ENCODE assay signal across 8 mouse cellular contexts in the genomic region with DNA sequence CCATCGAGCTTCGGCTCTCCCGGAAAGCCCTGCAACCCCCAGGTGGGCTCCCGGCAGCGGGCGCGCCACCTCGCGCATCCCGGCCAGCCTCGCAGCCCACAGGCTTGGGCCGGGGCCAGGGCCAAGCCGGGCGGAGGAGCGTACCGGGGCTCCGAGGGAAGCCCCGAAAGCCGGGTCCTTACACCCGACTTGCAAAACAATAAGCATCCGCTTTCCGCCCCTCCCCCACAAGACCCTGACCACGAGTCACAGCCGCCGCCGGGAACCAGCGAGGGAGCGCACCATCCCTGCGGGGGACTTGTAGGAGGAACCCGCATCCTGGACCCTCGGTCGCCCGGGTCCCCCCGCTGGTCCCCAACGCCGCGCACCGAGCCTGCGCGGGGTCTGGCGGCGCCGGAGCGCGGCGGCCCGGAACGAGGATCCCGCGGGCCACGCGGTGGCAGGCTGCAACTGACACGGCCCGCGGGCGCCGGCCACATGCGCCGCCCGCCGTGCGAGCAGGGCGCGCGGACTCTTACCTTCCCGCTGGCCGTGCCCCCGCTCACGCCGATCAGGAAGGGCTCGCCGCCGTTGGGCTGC. TPM values are rescaled to one million over a fixed set of nuclear protein-coding genes. Genes with fewer than 3 reads are reported as not detected.
DNase-seq lines count a peak whose midpoint lies in the region; ATAC-seq and TF ChIP-seq lines count a peak whose summit lies in the region.

No protein-coding gene starts in this region.

- H3K4me2 ChIP-seq in intestine, embryonic 14.5 days (ENCODE audit: low read length) = peak overlapping the region; percentile 77
- peak overlapping the region; percentile 99 for H3K4me2 ChIP-seq in liver, embryonic 13.5 days
- peak overlapping the region; percentile 82 for H3K4me2 ChIP-seq in stomach, embryonic 16.5 days (ENCODE audit: low read depth, low read length)

- H3K4me3 ChIP-seq in cerebellum, adult 2 months (replicated peaks; ENCODE audit: insufficient read depth, low read depth, low read length) = peak overlapping the region; percentile 82
- H3K4me3 ChIP-seq in intestine, embryonic 14.5 days (ENCODE audit: low read depth, low read length) = peak overlapping the region; percentile 64
- H3K4me3 ChIP-seq in liver, embryonic 13.5 days (replicated peaks) = peak overlapping the region; percentile 85
- H3K4me3 ChIP-seq in stomach, embryonic 16.5 days (replicated peaks; ENCODE audit: low read length) = peak overlapping the region; percentile 62

- no peaks in the 10 kb centered on the region for H3K36me3 ChIP-seq in intestine, embryonic 14.5 days (ENCODE audit: control insufficient read depth, insufficient read depth, low read length)
- no peaks in the 10 kb centered on the region for H3K36me3 ChIP-seq in liver, embryonic 13.5 days
- H3K36me3 ChIP-seq in stomach, embryonic 16.5 days (ENCODE audit: control insufficient read depth, insufficient read depth, low read length) = no peaks in the 10 kb centered on the region

- no peak for TF ChIP-seq POLR2A in cerebellum, adult 2 months (IDR thresholded peaks at IDR 0.05; ENCODE audit: borderline replicate concordance, insufficient read depth, low read length)

- TF ChIP-seq CTCF in cerebellum, adult 2 months (IDR thresholded peaks at IDR 0.05; ENCODE audit: borderline replicate concordance, insufficient read depth, low read depth, low read length) = no peak

- under 1% methylated on average over 73 of the region's 73 CpGs for WGBS in cerebellum, adult 2 months
- under 1% methylated on average over 58 of the region's 73 CpGs for WGBS in intestine, embryonic 14.5 days
- WGBS in liver, embryonic 13.5 days (ENCODE audit: insufficient replicate concordance) = under 1% methylated on average over 63 of the region's 73 CpGs
- under 1% methylated on average over 73 of the region's 73 CpGs for WGBS in stomach, embryonic 16.5 days

- no peaks in the 10 kb centered on the region for H3K9me3 ChIP-seq in intestine, embryonic 14.5 days (ENCODE audit: control insufficient read depth, low read length)
- H3K9me3 ChIP-seq in liver, embryonic 13.5 days (replicated peaks) = no peaks in the 10 kb centered on the region
- H3K9me3 ChIP-seq in stomach, embryonic 16.5 days (replicated peaks; ENCODE audit: control insufficient read depth, low read length) = no peaks in the 10 kb centered on the region

- ATAC-seq in frontal cortex, adult (ENCODE audit: low TSS enrichment) = peak; percentile 26; the same call in 1 of the 2 replicates
- ATAC-seq in intestine, embryonic 14.5 days (replicated peaks; ENCODE audit: low FRiP score, low TSS enrichment, low read depth) = peak; percentile 44
- peak; percentile 39 for ATAC-seq in liver, embryonic 13.5 days (ENCODE audit: low read depth)
- ATAC-seq in stomach, embryonic 16.5 days (ENCODE audit: insufficient read depth, low FRiP score) = peak; percentile 9; the same call in 1 of the 2 replicates

- peak overlapping the region; percentile 85 for H3K9ac ChIP-seq in intestine, embryonic 14.5 days (ENCODE audit: low read length)
- H3K9ac ChIP-seq in liver, embryonic 13.5 days = peak overlapping the region; percentile 85
- H3K9ac ChIP-seq in stomach, embryonic 16.5 days (ENCODE audit: low read length) = peak overlapping the region; percentile 90

- H3K27me3 ChIP-seq in cerebellum, adult 2 months (ENCODE audit: control insufficient read depth, insufficient read depth, low read length) = no peaks in the 10 kb centered on the region
- 0 out of 2 replicates have a peak, but pooled peaks cover 3% of the 10 kb centered on the region for H3K27me3 ChIP-seq in intestine, embryonic 14.5 days (replicated peaks; ENCODE audit: control insufficient read depth, insufficient read depth, low read length)
- H3K27me3 ChIP-seq in liver, embryonic 13.5 days = peaks cover 16% of the 10 kb centered on the region
- no peaks in the 10 kb centered on the region for H3K27me3 ChIP-seq in stomach, embryonic 16.5 days (ENCODE audit: control insufficient read depth, insufficient read depth, low read length)

- peak; percentile 66 for DNase-seq in layer of hippocampus, adult 11-12 months (ENCODE audit: low spot score)
- DNase-seq in layer of hippocampus, adult 9-11 months = no peak
- peak; percentile 64 to 74 for DNase-seq in cerebellum, adult 2 months
- DNase-seq in intestine, embryonic 14.5 days (ENCODE audit: low spot score) = peak; percentile 93
- peak; percentile 53 for DNase-seq in liver, embryonic 13.5 days
- DNase-seq in natural killer cell, adult 2 months (ENCODE audit: low spot score in 2 of 2) = peak; percentile 29 to 44

- H3K4me1 ChIP-seq in cerebellum, adult 2 months (ENCODE audit: control insufficient read depth, insufficient read depth, low read length) = peaks cover 6% of the 10 kb centered on the region; the same call in 1 of the 2 replicates
- peaks cover 16% of the 10 kb centered on the region; the same call in 1 of the 2 replicates for H3K4me1 ChIP-seq in intestine, embryonic 14.5 days (replicated peaks; ENCODE audit: control insufficient read depth, insufficient read depth, low read length)
- peaks cover 82% of the 10 kb centered on the region for H3K4me1 ChIP-seq in liver, embryonic 13.5 days (replicated peaks)
- peaks cover 23% of the 10 kb centered on the region for H3K4me1 ChIP-seq in stomach, embryonic 16.5 days (ENCODE audit: control insufficient read depth, insufficient read depth, low read length)

- H3K27ac ChIP-seq in cerebellum, adult 2 months (ENCODE audit: insufficient read depth, low read length) = peak overlapping the region; percentile 89
- peak overlapping the region; percentile 88 for H3K27ac ChIP-seq in intestine, embryonic 14.5 days (ENCODE audit: low read depth)
- H3K27ac ChIP-seq in liver, embryonic 13.5 days = peak overlapping the region; percentile 83
- peak overlapping the region; percentile 94 for H3K27ac ChIP-seq in stomach, embryonic 16.5 days (ENCODE audit: low read length)

RNA-seq across cellular contexts. Expression of gene Uck2, which starts 0.8 kb away (rescaled TPM):
- polyA plus RNA-seq in cerebellum, adult 2 months (2012; rRNA removed) = 20.7 and 24.3 TPM in 2 replicates
- polyA plus RNA-seq in intestine, embryonic 14.5 days (2014; fragmentation: Nextera tagmentation; extraction: Ambion mirVana) = 47.3 and 53.0 TPM in 2 replicates
- 67.1 and 82.5 TPM in 2 replicates for polyA plus RNA-seq in liver, embryonic 13.5 days (2015; fragmentation: Nextera tagmentation; extraction: Ambion mirVana)
- 65.4 and 70.9 TPM in 2 replicates for polyA plus RNA-seq in stomach, embryonic 16.5 days (2015; fragmentation: Nextera tagmentation; extraction: Ambion mirVana)

RNA-seq across cellular contexts. Expression of gene Tmco1, which starts 23.8 kb away (rescaled TPM):
- 71.7 and 74.9 TPM in 2 replicates for polyA plus RNA-seq in cerebellum, adult 2 months (2012; rRNA removed)
- polyA plus RNA-seq in intestine, embryonic 14.5 days (2014; fragmentation: Nextera tagmentation; extraction: Ambion mirVana) = 94.9 and 99.4 TPM in 2 replicates
- polyA plus RNA-seq in liver, embryonic 13.5 days (2015; fragmentation: Nextera tagmentation; extraction: Ambion mirVana) = 69.9 and 84.5 TPM in 2 replicates
- 112 TPM in 2 replicates for polyA plus RNA-seq in stomach, embryonic 16.5 days (2015; fragmentation: Nextera tagmentation; extraction: Ambion mirVana)
